Mouse (Mus musculus) heart, adult 11 months (tissue): ENCODE data around the gene Gm17359.

Experiments used
- DNase-seq: peaks from one replicate; pipeline ENCODE4 v3.0.0; 2022

Gene Gm17359

DNA sequence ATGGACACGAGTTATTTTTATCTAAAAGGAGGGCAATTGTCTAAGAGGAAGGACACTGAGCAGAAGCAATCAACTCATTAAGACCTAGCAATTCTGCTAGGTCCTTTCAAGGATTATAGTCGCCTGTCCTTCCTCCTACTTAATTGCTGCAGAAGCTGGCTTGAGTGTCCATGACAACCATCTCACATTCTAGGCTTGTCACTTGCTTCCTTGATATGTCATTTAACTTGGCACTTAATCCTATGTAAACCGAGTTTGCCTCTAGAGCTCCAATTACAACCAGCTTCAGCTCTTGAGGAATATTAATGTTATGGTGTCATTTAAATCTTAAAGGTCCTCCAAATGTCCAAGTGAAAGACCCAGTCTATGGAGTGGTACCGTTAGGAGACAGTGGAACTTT, 22.3 kb downstream of the Gm17359 start:
- no peak for DNase-seq

DNA sequence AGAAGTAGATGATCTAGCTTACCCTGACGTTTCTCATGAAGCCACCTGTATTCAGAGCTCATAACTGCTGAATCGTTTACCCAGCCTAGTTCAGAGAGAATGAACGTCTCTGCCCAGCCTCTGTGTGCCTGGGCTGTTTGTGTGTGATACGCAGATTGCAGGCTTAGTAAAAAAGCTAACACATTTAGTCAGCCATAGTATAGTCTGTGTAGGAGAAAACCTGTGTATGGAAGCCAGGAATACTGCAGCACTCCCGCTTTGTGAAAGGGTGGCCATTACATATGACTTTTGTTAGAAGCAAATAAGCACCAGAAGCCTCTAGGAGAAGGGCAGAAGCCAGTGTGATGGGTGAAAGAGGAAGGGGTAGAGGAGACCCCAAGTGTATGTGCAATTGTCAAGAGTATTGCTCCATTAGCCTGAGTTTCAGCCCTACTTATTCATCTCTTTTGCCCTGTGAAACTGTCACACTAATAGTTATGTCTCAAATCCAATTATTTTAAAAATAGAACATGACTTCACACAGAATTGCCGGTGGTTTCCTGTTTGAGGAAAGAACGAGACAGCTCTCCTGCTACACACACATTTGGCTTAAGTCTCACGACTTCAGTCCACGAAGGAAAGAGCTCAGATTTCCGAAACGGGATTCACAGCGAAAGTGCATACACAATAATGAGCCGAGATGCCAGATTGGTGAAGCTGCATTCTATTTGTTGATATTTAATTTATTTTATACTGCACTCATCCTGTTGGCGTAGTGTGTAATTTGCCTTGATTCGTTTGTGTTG, 24.0 kb downstream of the Gm17359 start:
- peak; percentile 83 for DNase-seq

DNA sequence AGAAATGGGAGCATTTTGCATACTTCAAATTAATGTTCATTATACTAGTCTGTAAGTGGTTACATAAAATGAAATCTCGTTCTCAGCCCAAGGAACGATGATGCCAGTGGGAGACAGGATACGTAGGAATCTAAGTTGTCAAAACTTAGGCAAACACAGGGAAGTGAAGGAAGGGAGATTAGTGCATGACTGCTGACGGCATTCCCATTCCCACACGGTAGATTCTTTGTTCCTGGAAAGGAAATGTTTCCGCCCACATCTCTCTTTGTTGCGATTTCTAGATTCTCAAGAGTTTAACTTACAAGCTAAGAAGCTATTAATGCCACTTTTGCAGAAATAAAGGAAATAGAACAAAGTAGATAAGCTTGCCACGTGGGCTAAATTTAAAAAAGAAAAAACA, 29.6 kb downstream of the Gm17359 start:
- peak; percentile 29 for DNase-seq

DNA sequence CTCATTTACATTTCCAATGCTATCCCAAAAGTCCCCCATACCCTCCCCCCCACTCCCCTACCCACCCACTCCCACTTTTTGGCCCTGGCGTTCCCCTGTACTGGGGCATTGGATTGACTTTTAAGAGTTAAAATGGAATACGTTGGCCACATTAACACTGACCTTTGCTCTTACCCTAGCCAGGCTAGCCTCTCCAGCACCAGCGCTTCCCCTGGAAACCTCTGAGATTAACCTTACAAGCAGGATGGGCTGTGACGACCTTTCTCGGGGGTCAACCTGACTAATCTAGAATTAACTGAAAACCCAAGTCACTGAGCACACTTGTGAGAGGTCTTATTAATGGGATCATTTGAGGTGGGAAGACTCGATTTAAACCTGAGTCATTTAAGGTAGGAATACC, 31.8 kb downstream of the Gm17359 start:
- DNase-seq, result peak; percentile 68

DNA sequence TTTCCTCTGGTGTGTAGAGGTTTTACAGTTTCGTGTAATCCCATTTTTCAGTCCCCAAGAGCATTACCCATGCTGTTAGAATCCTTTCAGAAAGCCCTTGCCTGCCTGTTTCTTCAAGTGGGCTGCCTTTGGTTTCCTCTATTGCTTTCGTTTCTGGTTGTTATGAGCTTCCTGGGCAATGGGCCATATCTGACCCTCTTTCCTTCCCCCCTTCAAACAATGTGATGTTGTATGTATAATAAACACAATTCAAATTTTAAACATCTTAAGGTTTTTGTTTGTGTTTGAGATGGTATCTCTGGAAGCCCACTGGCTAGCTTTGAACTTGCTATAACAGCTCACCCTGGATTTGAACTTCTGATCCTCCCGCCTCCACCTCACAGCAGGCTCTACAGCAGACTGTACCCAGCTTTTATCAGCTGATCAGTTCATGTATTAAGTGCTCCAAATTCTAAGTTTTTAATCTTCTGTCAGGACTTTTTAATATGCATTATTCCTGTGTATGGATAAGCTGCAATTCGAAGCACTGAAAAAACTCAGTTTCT, 34.0 kb downstream of the Gm17359 start:
- DNase-seq, result no peak

DNA sequence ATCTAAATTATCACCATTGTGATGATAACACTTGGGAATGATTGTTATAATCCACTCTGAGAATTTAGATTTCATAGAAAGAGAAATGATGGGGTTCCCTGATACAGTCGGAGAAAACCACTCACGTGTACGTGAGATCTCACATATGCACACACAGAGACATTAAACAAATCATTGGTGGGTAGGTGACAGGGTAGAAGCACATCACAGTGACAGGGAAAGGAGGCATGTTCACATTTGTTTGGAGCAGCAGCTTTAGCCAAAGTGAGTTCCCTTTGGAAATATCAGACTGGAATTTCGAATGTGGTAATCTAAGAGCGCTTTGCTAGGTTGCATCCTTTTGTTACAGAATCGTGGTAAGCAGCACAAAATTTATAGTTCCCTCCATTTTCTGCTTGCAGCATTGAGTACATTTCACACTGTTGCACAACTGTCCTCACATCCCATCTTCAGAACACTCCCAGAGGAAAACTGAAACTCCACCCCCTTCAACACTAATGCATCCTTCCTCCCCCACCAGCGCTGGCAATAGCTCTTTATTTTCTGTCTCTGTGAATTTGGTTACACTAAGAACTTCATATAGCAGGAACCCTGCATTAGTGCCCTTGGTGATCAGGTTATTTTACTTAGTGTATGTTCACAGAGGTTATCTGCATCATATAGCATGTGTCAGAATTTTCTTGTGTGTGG, 35.2 kb downstream of the Gm17359 start:
- DNase-seq, result peak; percentile 49

DNA sequence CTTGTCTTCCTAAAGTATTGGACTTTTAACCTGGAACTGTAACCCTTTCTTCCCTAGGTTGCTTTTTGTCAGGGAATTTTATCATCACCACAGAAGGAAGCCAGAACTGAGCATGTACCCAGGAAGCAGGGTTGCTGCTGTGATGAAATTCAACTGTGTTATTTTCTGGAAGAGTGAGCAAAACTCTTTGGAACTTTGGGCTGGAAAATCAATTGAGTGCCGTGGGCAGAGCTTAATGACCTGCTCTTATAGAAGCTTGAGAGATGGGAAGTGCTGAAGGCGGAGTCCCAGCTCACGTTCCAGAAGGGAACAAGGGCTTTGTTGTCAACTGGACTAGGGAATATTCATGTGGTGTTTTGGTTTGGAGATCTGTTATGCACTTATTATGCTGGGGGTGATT, 37.5 kb downstream of the Gm17359 start:
- DNase-seq, result no peak

DNA sequence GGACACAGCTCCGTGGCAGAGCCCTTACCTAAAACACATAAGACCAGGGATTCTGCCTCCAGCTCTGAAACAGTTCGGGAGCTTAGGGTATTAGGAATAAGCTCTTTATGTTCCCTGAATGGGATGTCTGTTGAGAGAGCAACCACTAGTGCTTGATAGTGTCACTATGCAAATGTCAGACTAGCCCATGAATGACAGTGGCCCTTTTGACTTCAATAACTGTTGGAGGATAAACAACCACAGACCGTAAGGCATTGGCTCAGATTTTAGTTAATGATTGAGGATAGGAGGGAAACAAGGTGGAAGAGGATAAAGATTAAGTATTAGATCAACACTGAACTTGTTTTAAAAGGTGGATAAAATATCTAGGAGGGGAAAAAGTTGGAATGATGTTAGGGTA, 41.6 kb downstream of the Gm17359 start:
- DNase-seq, result no peak

DNA sequence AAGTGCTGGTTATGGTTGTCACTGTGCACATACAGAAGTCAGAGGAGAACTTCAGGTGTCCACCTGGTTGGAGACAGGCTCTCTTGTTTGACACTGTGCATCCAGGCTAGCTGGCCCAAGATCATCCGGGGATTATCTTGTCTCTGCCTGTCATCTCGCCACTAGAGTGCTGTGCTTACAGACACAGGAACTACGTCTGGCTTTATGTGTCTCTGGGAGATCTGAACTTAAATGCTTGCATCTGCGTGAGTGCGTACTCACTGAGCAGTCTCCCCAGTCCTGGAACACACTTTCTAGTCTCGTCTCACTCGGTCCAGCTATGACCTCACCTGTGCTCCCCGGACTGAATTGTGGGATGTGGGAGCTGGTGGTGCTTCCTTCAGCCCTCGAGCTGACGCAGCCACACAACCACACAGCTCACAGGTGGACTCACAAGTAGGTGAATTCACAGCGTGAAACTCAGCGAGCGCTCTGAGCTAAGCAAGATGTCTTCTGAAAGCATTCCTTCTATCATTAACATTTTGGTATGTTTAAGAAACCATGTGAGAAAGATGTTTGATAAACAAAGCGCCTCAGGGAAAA, 42.9 kb downstream of the Gm17359 start:
- peak; percentile 39 for DNase-seq

DNA sequence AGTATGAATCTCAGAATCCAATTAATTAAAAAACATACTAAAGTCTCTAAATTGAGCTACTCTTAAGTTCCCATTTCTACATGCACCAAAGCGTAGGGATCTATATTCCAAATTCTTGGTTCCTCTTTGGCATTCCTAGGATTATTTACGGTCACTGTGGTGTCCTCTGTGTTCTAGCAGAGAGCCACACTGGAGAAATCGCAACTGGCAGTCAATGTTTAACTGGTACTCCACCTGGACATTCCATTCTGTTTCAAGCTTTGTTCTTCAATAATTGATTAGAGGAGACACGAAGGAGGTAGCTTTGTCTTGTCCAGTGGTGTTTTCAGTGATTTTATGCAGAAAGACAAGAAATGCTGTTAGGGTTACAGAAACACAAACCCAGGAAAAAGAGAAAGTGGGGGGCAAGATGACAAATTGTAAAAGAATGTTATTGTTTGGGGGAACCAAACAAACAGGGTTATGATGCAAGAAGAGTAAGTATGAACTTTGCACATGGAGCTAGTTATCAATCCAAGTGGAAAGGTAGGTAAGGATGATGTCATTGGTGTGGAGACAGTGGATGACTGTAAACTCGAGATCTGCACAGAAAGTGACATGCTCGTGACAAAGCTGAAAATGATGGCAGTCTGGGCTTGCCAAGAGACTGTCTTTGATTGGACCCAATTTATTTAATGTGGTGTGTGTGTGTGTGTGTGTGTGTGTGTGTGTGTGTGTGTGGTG, 43.6 kb downstream of the Gm17359 start:
- DNase-seq, result peak; percentile 5

DNA sequence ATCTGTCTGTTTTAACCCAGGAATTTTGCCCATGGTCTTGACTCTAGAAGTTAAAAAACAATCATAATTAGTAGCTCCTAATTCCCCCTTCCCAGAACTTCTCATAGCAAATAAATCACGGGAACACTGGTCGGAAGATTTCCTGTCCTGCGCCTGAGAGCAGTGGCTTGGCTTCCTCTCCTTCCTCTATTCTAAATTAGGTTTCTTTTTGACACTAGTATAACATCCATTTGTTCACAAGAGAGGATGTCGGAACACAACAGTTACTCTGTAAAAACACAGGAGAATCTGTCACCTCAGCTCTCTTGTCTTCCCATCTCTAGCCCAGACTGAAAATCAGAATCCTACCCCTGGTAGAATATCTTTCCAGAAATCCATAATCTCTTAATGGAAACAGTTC, 44.9 kb downstream of the Gm17359 start:
- peak; percentile 37 for DNase-seq

DNA sequence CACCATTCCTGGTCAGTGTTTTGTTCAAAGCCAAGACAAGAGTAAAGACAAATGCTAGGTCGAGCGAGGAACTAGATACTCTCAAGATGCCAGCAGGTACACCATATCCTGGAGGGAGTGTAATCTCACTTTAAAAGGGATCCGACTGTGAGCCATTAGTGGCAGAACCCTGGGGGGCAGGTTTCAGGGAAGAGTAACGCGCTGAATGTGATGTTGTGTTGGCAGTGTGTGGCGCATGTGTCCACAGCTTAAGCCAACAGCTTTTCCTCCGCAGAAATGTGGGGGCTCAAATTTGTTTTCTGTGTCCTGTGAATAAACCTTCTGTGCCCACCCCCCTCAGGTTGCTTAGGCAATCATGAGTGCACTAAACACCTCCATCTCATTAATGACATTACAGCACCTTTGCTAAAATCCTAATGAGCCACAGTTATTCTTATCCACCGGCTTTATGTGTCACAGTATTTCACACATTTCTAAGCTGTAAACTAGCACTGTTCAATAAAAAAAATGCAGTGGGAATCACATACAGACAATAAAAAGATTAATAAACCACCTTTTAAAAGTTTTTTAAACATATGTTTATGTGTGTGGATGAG, 49.1 kb downstream of the Gm17359 start:
- DNase-seq, result peak; percentile 16

DNA sequence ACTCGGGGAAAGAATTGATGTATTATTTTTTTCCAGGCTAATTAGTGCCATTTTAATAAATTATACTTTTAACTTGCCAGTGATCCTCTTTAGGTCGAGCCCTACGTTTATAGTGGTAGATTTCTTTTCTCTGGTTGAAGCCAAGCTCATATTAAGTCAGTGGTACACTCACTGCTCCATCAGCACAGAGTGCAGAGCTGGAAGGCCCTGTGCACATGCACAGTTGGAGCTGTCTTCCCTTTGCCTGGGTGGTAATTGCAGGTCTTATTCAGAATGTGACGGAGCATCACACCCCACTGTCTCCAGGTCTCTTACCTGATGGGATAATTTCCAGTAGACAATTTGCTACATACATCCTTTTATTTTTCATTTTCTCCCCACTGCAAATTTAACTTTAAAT, 52.6 kb downstream of the Gm17359 start:
- peak; percentile 15 for DNase-seq

DNA sequence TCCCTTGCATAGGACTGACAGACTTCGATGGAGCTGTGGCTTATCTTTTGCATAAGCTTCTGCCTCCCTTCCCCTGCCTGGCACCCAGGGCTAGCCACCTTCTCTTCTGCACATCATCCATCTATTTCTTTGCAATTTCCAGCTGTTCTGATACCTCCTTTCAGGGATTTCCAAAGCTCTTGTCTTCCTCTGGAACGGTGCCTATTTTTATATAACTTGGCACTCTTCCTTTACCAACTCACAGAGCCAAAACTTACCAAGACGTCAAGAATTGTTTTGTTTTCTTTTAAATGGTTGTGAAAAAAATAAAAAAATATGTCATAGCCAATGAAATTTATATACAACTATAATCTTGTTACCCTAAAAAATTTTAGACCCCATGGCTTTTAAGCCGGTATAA, 64.1 kb downstream of the Gm17359 start:
- peak; percentile 57 for DNase-seq

DNA sequence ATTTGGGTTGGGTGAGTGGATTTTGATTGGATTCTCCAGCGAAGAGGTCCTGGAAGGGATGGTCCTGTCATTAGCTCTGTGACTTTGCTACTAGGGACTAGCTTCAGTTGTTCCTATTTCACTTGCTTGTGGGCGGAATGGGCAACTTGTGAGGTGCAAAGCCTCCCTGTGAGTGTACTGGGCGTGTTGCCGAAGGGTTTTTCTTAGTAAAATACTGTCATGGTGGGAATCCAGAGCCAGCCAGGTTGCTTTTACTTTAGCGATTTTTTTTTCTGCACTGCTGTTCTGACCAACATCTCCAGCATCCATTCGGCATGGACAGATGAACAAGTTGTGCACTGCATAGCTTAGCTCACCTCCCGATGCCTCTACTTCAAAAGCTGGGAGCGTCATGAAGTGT, 65.6 kb downstream of the Gm17359 start:
- DNase-seq, result peak; percentile 67

DNA sequence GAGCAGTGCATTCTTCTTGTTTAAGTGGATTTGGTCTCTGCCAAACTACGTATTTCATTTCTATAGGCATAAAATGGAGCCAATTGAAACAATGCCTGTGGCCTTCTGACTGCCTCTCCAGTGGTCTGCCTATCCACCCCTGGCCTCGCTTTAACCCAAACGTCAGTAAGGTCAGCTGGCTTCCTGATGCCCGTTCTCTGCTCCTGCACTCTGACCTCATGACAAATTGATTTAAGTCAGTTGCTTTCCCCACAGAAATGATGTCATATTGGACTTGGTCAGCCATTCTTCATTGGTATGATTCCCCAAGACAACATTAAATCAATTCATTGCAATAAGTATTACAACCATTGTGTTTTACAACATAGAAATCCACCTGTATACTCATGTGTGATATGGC, 72.1 kb downstream of the Gm17359 start:
- DNase-seq, result peak; percentile 55

DNA sequence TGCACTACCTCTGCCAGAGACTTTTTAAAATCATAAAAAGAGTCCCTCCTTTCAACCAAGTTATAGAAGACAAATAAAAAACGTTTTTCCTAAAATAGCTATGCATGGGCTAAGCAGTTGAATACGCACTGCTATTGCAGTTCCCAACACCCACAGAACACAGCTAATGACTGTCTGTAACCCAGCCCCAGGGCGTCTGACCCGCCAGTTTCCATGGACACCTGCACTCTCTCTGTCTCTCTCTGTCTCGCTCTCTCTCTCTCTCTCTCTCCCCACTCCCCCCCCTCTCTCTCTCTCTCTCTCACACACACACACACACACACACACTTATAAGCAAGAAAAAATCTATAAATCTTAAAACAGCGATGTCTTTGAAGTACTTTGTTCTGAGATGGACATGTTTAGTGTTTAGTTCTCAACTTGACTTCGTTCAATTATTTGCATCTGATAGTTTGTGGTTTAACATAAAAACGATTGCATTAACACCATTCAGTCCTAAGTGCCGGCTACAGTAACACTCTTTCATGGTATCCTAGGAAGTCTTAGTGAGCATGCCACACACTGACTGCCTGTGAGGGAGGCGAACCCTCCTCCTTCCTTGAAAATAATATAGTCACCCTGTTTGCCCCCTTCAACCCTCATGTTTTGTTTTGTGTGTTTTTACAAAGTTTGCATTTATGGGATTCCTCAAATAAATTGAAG, 73.6 kb downstream of the Gm17359 start:
- peak; percentile 14 for DNase-seq

DNA sequence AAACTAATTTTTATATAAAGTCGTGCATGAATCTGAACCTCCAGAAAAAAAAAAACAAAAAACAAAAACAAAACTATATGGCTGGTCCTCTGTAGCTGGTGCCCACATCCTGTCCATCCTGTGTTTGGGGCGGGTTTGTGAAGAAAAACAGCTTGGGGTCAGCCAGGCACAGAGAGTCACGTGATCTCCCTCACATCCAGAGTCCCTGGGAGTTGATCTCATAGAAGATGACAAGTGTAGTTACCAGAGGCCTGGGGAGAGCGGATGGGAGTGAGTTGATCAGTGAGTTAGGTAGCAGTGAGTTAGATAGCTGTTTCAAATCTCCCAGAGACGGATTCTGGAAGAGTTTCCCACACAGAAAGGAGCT, 74.2 kb downstream of the Gm17359 start:
- DNase-seq, result peak; percentile 72

DNA sequence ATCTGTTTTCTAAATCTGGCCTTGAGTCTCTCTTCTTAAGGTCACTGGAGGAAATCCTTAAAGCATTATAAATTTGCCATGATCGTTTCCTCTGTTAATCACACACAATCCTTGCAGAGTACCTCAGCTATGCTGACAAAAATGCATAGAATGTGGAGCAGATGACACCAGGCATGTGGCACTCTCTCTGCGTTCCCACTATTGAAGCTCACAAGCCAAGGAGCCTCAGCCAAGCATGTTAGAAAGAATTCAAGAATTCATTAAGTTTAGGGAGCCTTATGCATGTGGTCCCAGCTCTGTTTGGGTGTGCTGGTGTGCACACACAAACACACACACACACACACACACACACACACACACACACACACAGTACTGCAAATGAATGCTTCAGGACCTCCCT, 75.2 kb downstream of the Gm17359 start:
- DNase-seq, result peak; percentile 17

DNA sequence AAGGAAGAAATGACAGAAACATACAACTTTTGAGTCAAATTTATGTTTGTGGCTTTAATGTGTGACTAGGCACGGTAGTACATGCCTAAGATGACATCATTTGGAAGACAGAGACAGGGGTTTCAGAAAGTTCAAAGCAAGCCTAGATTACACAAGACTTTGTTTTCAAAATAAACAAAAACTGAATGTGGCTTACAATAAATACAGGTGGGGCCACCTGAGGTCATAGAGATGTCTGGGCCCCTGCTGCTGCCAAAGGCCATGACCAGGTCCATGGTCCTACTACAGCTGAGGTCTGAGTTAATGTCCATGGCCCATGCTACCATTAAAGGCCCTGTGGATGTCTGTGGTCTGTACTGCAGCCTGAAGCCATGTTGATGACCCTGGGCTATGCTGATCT, 77.0 kb downstream of the Gm17359 start:
- DNase-seq, result peak; percentile 18

DNA sequence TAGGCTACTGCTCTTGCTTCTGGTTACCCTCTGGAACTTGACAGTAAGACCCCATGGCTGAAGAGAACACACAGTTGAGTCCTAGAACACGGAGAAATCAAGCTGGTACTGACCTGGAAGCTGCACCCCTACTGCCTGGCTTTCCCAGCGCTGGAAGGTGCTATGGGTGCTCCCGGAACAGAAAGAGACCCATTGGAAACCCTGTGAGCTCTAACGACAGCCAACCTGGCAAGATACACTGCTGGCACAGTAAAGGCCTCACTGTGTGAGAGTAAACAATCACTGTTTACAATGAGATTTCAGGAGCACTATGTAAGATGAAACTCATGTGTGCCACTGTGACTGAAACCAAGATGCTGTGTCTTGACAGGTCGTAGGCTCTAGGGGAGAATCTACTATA, 78.6 kb downstream of the Gm17359 start:
- peak; percentile 58 for DNase-seq

DNA sequence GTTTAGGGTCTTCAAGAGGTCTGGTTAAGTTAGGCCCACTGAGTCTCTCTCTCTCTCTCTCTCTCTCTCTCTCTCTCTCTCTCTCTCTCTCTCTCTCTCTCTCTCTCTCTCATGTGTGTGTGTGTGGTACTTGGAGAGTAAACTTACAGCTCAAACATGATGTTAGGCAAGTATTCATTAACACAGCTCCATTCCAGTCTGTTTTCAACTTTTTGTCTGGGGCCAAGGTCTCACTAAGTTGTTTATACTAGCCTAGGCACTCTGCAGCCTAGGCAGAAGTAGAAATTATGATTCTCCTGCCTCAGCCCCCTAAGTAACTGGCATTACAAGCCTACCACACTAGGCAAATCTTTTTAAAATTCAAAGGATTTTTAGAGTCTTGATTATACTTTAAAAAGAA, 79.5 kb downstream of the Gm17359 start:
- DNase-seq, result no peak
